Mouse (Mus musculus) lung, embryonic 14.5 days (tissue): ENCODE results near the gene Inpp4a. TPM values are rescaled to one million over a fixed set of nuclear protein-coding genes. Genes with fewer than 3 reads are reported as not detected.

Experiments
- ATAC-seq: fragments of 200-750 bp; cut with Nextera tagmentation; 2 replicates; pipeline ENCODE4 v1.8.0; 2017; ENCODE audit warnings: mild to moderate bottlenecking, moderate TSS enrichment, moderate library complexity; ENCODE audit not compliant: insufficient read depth
- DNase-seq: peaks from one replicate; pipeline ENCODE4 v3.0.0-alpha.2; 2015
- H3K27ac ChIP-seq: fragments of 300-500 bp; sonication (generic); 2 replicates; pipeline ENCODE4 v1.5.1; 2014; ENCODE audit warnings: low read depth, mild to moderate bottlenecking, moderate library complexity
- H3K27me3 ChIP-seq: fragments of 300-500 bp; sonication (generic); 2 replicates; pipeline ENCODE4 v1.6.1; 2014; ENCODE audit warnings: low read length, control low read depth; ENCODE audit not compliant: insufficient read depth
- H3K36me3 ChIP-seq: fragments of 300-500 bp; sonication (generic); 2 replicates; pipeline ENCODE4 v1.6.1; 2014; ENCODE audit warnings: control low read depth; ENCODE audit not compliant: insufficient read depth
- H3K4me1 ChIP-seq: fragments of 300-500 bp; sonication (generic); 2 replicates; pipeline ENCODE4 v1.6.1; 2014; ENCODE audit warnings: antibody characterized with exemption, control low read depth; ENCODE audit not compliant: insufficient read depth
- H3K4me2 ChIP-seq: fragments of 300-500 bp; sonication (generic); 2 replicates; pipeline ENCODE4 v1.6.1; 2014; ENCODE audit warnings: mild to moderate bottlenecking
- H3K4me3 ChIP-seq: fragments of 300-500 bp; sonication (generic); 2 replicates; pipeline ENCODE4 v1.5.1; 2014; ENCODE audit warnings: low read depth, low read length
- H3K9ac ChIP-seq: fragments of 300-500 bp; sonication (generic); 2 replicates; pipeline ENCODE4 v1.6.1; 2014
- H3K9me3 ChIP-seq: fragments of 300-500 bp; sonication (generic); 2 replicates; pipeline ENCODE4 v1.6.1; 2016; ENCODE audit warnings: low read depth, low read length, control low read depth
- CTCF ChIP-seq: IDR thresholded peaks from 2 replicates; pipeline ENCODE4 v1.5.1; 2016; ENCODE audit warnings: antibody characterized with exemption, low read depth
- WGBS: fragments of 180-500 bp; shearing (Covaris S2); extraction: QIAGEN DNeasy Blood & Tissue Kit; methylation state at CpG from one replicate; pipeline ENCODE4 v1.1.7; 2014; 5-methylcytosine and 5-hydroxymethylcytosine counted together
- polyA plus RNA-seq: library from polyadenylated mRNA; unstranded; fragments of >200 nt; fragmentation: Nextera tagmentation; extraction: Ambion mirVana; gene quantifications from 2 replicates; pipeline ENCODE4 v1.2.1, GENCODE M21; 2014

Gene Inpp4a
- polyA plus RNA-seq, 1 experiment from 2014 or later = 11.1 TPM

GRCm38 (mm10) chr1:37384304-37384703, 84.6 kb downstream of the Inpp4a start:
- H3K36me3 ChIP-seq = 0 out of 2 replicates have a peak, but pooled peaks cover 10% of the 10 kb centered on the region
- DNase-seq = no peak
- 77% methylated on average over 3 of the region's 3 CpGs for WGBS
- ATAC-seq = no peak
- no peak overlapping the region for H3K4me2 ChIP-seq
- TF ChIP-seq CTCF = no peak
- no peaks in the 10 kb centered on the region for H3K27me3 ChIP-seq
- no peaks in the 10 kb centered on the region for H3K9me3 ChIP-seq
- no peak overlapping the region for H3K4me3 ChIP-seq
- no peaks in the 10 kb centered on the region for H3K4me1 ChIP-seq
- H3K9ac ChIP-seq = no peak overlapping the region
- no peak overlapping the region for H3K27ac ChIP-seq

GRCm38 (mm10) chr1:37386448-37386971, 86.8 kb downstream of the Inpp4a start:
- Histone ChIP-seq H3K9me3 (no peaks in the 10 kb centered on the region), H3K4me1 (no peaks in the 10 kb centered on the region), H3K9ac (no peak overlapping the region), H3K27me3 (no peaks in the 10 kb centered on the region), H3K4me3 (no peak overlapping the region), H3K4me2 (no peak overlapping the region), H3K27ac (no peak overlapping the region), H3K36me3 (0 out of 2 replicates have a peak, but pooled peaks cover 7% of the 10 kb centered on the region)
- 63% methylated on average over 7 of the region's 7 CpGs for WGBS
- DNase-seq (no peak), ATAC-seq (no peak)
- TF ChIP-seq CTCF = no peak

GRCm38 (mm10) chr1:37393174-37393573, 93.5 kb downstream of the Inpp4a start:
- no peaks in the 10 kb centered on the region for H3K9me3 ChIP-seq
- WGBS = 82% methylated on average over 5 of the region's 5 CpGs
- H3K36me3 ChIP-seq = no peaks in the 10 kb centered on the region
- H3K4me1 ChIP-seq = no peaks in the 10 kb centered on the region
- H3K9ac ChIP-seq = no peak overlapping the region
- ATAC-seq (no peak), DNase-seq (no peak)
- no peak overlapping the region for H3K4me3 ChIP-seq
- no peak for TF ChIP-seq CTCF
- H3K27me3 ChIP-seq = no peaks in the 10 kb centered on the region
- H3K27ac ChIP-seq = no peak overlapping the region
- no peak overlapping the region for H3K4me2 ChIP-seq

GRCm38 (mm10) chr1:37396481-37396880, 96.8 kb downstream of the Inpp4a start:
- 90% methylated on average over 1 of the region's 1 CpGs for WGBS
- no peaks in the 10 kb centered on the region for H3K9me3 ChIP-seq
- no peak for ATAC-seq
- no peak for DNase-seq
- no peaks in the 10 kb centered on the region for H3K27me3 ChIP-seq
- H3K4me1 ChIP-seq = peaks cover 5% of the 10 kb centered on the region
- no peak overlapping the region for H3K27ac ChIP-seq
- no peak overlapping the region for H3K9ac ChIP-seq
- no peak overlapping the region for H3K4me3 ChIP-seq
- H3K4me2 ChIP-seq = no peak overlapping the region
- no peak for TF ChIP-seq CTCF
- no peaks in the 10 kb centered on the region for H3K36me3 ChIP-seq

- TF ChIP-seq CTCF = no peak
- Histone ChIP-seq H3K9ac (no peak overlapping the region), H3K9me3 (no peaks in the 10 kb centered on the region), H3K4me1 (peaks cover 5% of the 10 kb centered on the region), H3K4me2 (no peak overlapping the region), H3K36me3 (no peaks in the 10 kb centered on the region), H3K27me3 (no peaks in the 10 kb centered on the region), H3K27ac (no peak overlapping the region), H3K4me3 (no peak overlapping the region)
- peak; percentile 45 for DNase-seq
- ATAC-seq = peak; percentile 82; the same call in 1 of the 2 replicates
- 13% methylated on average over 3 of the region's 3 CpGs for WGBS
These were observed 99.3 kb downstream of the Inpp4a start for GRCm38 (mm10) chr1:37398961-37399360.

- Histone ChIP-seq H3K9ac (no peak overlapping the region), H3K27ac (no peak overlapping the region), H3K9me3 (no peaks in the 10 kb centered on the region), H3K4me2 (no peak overlapping the region), H3K36me3 (no peaks in the 10 kb centered on the region), H3K27me3 (no peaks in the 10 kb centered on the region), H3K4me3 (no peak overlapping the region), H3K4me1 (peaks cover 5% of the 10 kb centered on the region)
- no peak for ATAC-seq
- DNase-seq = no peak
- no peak for TF ChIP-seq CTCF
- WGBS = 49% methylated on average over 8 of the region's 8 CpGs
These were observed 100.1 kb downstream of the Inpp4a start for GRCm38 (mm10) chr1:37399734-37400133.

GRCm38 (mm10) chr1:37401687-37402086, 102.0 kb downstream of the Inpp4a start:
- H3K9ac ChIP-seq = no peak overlapping the region
- H3K9me3 ChIP-seq = no peaks in the 10 kb centered on the region
- no peak overlapping the region for H3K4me3 ChIP-seq
- H3K4me1 ChIP-seq = peaks cover 5% of the 10 kb centered on the region
- H3K4me2 ChIP-seq = no peak overlapping the region
- no peaks in the 10 kb centered on the region for H3K27me3 ChIP-seq
- H3K36me3 ChIP-seq = no peaks in the 10 kb centered on the region
- peak; percentile 82 for TF ChIP-seq CTCF
- peak; percentile 77 for DNase-seq
- ATAC-seq = no peak
- no peak overlapping the region for H3K27ac ChIP-seq
- WGBS = 50% methylated on average over 4 of the region's 4 CpGs
